Mouse (Mus musculus) heart, postnatal 0 days (tissue): ENCODE data around the gene Jmjd1c.

Experiments used
- CTCF ChIP-seq: IDR thresholded peaks from 2 replicates; pipeline ENCODE4 v1.5.1; 2016; ENCODE audit warnings: antibody characterized with exemption, control low read depth, low read depth
- EP300 ChIP-seq: IDR thresholded peaks from 2 replicates; pipeline ENCODE4 v1.6.1; 2016; ENCODE audit warnings: antibody characterized with exemption, low read depth

DNA sequence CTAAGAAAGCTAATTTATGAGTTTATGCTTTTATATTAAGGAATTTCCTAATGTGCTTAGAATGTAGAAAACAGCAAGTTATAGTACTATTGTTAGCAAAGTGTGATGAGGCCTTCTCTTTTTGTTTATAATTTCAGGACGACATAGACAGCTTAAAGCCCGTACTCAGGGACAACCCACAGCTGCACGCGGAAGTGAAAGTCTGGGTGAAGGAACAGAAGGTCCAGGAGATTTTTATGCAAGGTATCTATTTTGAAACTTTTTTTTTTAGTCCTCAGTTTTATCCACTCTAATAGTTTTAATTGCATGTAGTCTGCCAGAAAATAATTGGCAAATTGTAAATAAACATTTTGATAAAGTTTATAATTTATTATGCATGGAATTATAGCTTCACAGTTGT, 119.2 kb downstream of the Jmjd1c start:
- TF ChIP-seq EP300 (no peak), CTCF (no peak)
